Mouse (Mus musculus) MEL (cell line): Measurements from ENCODE around the gene Khk.

Experiments used
- CTCF ChIP-seq, 3 experiments: IDR thresholded peaks in 2 of 3; conservative IDR thresholded peaks in 1 of 3; 2 replicates each; pipeline ENCODE4 v1.5.1; 2011 to 2012; ENCODE audit warnings: low read length in 3 of 3, low read depth in 2 of 3, mild to moderate bottlenecking in 2 of 3, improper control_type of control experiment in 1 of 3, inconsistent platforms in 1 of 3, mixed read lengths in 1 of 3, moderate library complexity in 1 of 3; ENCODE audit not compliant: control insufficient read depth in 1 of 3, insufficient read depth in 1 of 3, poor library complexity in 1 of 3, severe bottlenecking in 1 of 3
- EP300 ChIP-seq, 2 experiments: IDR thresholded peaks; 2 replicates each; pipeline ENCODE4 v1.6.1; 2011; ENCODE audit warnings: improper control_type of control experiment in 2 of 2, low read length in 2 of 2, low read depth in 1 of 2, mild to moderate bottlenecking in 1 of 2
- HCFC1 ChIP-seq: IDR thresholded peaks from 2 replicates; pipeline ENCODE4 v1.6.1; 2012; ENCODE audit warnings: low read depth, mild to moderate bottlenecking, inconsistent platforms, low read length, improper control_type of control experiment, moderate library complexity
- MYC ChIP-seq: IDR thresholded peaks from 2 replicates; pipeline ENCODE4 v1.6.1; 2011; ENCODE audit warnings: low read depth, mild to moderate bottlenecking, low read length, improper control_type of control experiment, moderate library complexity
- POLR2A ChIP-seq, 2 experiments: IDR thresholded peaks; 2 replicates each; pipeline ENCODE4 v1.6.1; 2011 to 2012; ENCODE audit warnings: low read length in 2 of 2, mild to moderate bottlenecking in 2 of 2, control low read depth in 1 of 2, improper control_type of control experiment in 1 of 2, low read depth in 1 of 2, moderate library complexity in 1 of 2; ENCODE audit not compliant: control insufficient read depth in 1 of 2, insufficient read depth in 1 of 2, poor library complexity in 1 of 2
- POLR2AphosphoS2 ChIP-seq: IDR thresholded peaks from 2 replicates; pipeline ENCODE4 v1.6.1; 2011; ENCODE audit warnings: low read length, improper control_type of control experiment
- RAD21 ChIP-seq: IDR thresholded peaks from 2 replicates; pipeline ENCODE4 v1.6.1; 2011; ENCODE audit warnings: mild to moderate bottlenecking, low read depth, low read length, improper control_type of control experiment

DNA sequence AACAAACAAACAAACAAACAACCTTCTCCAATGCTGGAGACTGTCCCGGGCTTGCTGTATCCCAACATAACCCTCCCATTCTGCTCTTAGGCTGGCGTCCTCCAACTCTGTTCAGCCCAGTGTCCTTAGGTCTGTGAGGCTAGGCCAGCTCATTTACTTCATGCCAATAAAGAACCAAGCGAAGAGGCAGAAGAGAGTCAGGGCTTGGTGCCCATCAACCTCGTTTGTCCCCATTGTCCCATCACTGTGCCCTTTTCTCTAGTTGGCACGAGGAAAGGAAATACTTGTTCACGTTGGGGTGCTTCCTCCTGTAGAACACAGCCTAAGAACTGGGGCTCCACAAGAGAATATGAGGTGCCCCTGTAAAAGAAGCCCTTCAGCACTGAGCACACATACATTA is 30.5 kb downstream of the Khk start:
- TF ChIP-seq CTCF (IDR thresholded peaks at IDR 0.05 in 2 of 3, conservative IDR thresholded peaks at IDR 0.05 in 1 of 3; ENCODE audit: control insufficient read depth in 1 of 3, insufficient read depth in 1 of 3, low read depth in 2 of 3, low read length in 3 of 3, poor library complexity in 1 of 3, severe bottlenecking in 1 of 3) (no peak), EP300 (IDR thresholded peaks at IDR 0.05; ENCODE audit: low read depth in 1 of 2, low read length in 2 of 2) (no peak), RAD21 (no peak), MYC (no peak), POLR2A (IDR thresholded peaks at IDR 0.05; ENCODE audit: control insufficient read depth in 1 of 2, insufficient read depth in 1 of 2, low read depth in 1 of 2, low read length in 2 of 2, poor library complexity in 1 of 2) (no peak), HCFC1 (no peak), POLR2AphosphoS2 (no peak; the same call in 1 of the 2 replicates)
